Mouse (Mus musculus): ENCODE results near the gene Slc30a6. TPM values are rescaled to one million over a fixed set of nuclear protein-coding genes. Genes with fewer than 3 reads are reported as not detected.

Gene Slc30a6
- polyA plus RNA-seq, 1 experiment from 2014 or later = 40.9 TPM

- Histone ChIP-seq H3K9me3 (no peaks in the 10 kb centered on the region), H3K27me3 (no peaks in the 10 kb centered on the region), H3K4me2 (no peak overlapping the region), H3K27ac (no peak overlapping the region), H3K36me3 (peaks cover 75% of the 10 kb centered on the region), H3K9ac (no peak overlapping the region), H3K4me1 (no peaks in the 10 kb centered on the region), H3K4me3 (no peak overlapping the region)
- WGBS = 87% methylated on average over 8 of the region's 8 CpGs
- ATAC-seq (ENCODE audit: insufficient number of reproducible peaks, low FRiP score, low TSS enrichment, low read depth) = no peak
Observed at GRCm38 (mm10) chr17:74413324-74413723, 17.9 kb downstream of the Slc30a6 start.

DNA sequence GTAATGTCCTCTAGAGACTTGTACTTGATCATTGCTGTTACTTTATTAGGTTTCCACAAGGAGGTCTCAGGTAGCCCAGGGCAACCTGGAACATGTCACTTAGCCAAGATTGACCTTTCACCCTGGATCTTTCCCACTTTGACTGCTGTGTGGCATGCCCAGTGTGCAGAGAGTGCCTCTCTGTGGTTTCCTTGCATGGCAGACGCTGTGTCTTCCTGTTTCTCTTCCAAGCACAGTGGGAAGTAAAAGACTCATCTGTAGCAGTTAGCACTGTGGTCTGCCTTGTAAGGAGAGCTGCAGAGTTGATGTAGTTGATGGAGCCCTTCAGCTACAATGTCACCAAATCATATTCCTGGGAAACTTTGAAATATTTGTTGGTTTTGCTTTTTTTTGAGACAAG is 19.3 kb downstream of the Slc30a6 start:
- Histone ChIP-seq H3K27me3 (no peaks in the 10 kb centered on the region), H3K4me1 (no peaks in the 10 kb centered on the region), H3K9ac (no peak overlapping the region), H3K4me2 (no peak overlapping the region), H3K27ac (no peak overlapping the region), H3K4me3 (no peak overlapping the region), H3K9me3 (no peaks in the 10 kb centered on the region), H3K36me3 (peaks cover 78% of the 10 kb centered on the region)
- ATAC-seq (ENCODE audit: insufficient number of reproducible peaks, low FRiP score, low TSS enrichment, low read depth) = no peak
- WGBS = 77% methylated on average over 1 of the region's 1 CpGs

GRCm38 (mm10) chr17:74416841-74417360 is 21.5 kb downstream of the Slc30a6 start:
- no peaks in the 10 kb centered on the region for H3K27me3 ChIP-seq
- no peak for ATAC-seq (ENCODE audit: insufficient number of reproducible peaks, low FRiP score, low TSS enrichment, low read depth)
- H3K4me2 ChIP-seq = no peak overlapping the region
- peaks cover 73% of the 10 kb centered on the region for H3K36me3 ChIP-seq
- H3K4me3 ChIP-seq = no peak overlapping the region
- H3K4me1 ChIP-seq = no peaks in the 10 kb centered on the region
- H3K9me3 ChIP-seq = no peaks in the 10 kb centered on the region
- no peak overlapping the region for H3K27ac ChIP-seq
- 85% methylated on average over 8 of the region's 8 CpGs for WGBS
- no peak overlapping the region for H3K9ac ChIP-seq

DNA sequence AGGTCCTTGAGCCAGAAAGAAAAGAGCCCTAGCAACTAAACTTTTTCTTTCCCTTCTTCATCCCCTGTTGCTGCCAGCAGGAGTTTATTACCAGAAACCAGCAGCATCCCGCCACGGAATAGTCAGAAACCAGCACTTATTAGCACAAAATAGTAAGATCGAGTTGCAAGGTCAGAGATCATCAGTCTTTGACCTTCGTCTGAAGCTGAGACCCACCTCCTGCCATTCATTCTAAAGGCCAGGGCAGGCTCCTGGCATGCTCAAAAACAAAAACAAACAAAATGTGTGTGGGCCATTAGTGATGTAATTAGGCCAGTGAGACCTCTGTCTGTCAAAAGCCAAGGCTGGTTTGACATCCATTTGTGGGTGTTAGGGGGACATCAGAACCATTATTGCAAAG is 22.8 kb downstream of the Slc30a6 start:
- Histone ChIP-seq H3K27ac (no peak overlapping the region), H3K9me3 (no peaks in the 10 kb centered on the region), H3K9ac (no peak overlapping the region), H3K27me3 (no peaks in the 10 kb centered on the region), H3K4me2 (no peak overlapping the region), H3K4me3 (no peak overlapping the region), H3K4me1 (no peaks in the 10 kb centered on the region), H3K36me3 (peaks cover 66% of the 10 kb centered on the region)
- ATAC-seq (ENCODE audit: insufficient number of reproducible peaks, low FRiP score, low TSS enrichment, low read depth) = no peak
- WGBS = 54% methylated on average over 4 of the region's 4 CpGs

GRCm38 (mm10) chr17:74420656-74421055 is 25.2 kb downstream of the Slc30a6 start:
- H3K27ac ChIP-seq = no peak overlapping the region
- WGBS = 87% methylated on average over 2 of the region's 2 CpGs
- H3K36me3 ChIP-seq = peaks cover 59% of the 10 kb centered on the region
- H3K9me3 ChIP-seq = no peaks in the 10 kb centered on the region
- H3K4me3 ChIP-seq = no peak overlapping the region
- H3K4me1 ChIP-seq = no peaks in the 10 kb centered on the region
- ATAC-seq (ENCODE audit: insufficient number of reproducible peaks, low FRiP score, low TSS enrichment, low read depth) = no peak
- no peak overlapping the region for H3K9ac ChIP-seq
- no peaks in the 10 kb centered on the region for H3K27me3 ChIP-seq
- H3K4me2 ChIP-seq = no peak overlapping the region

GRCm38 (mm10) chr17:74424401-74425005 is 29.1 kb downstream of the Slc30a6 start:
- no peaks in the 10 kb centered on the region for H3K4me1 ChIP-seq
- no peak overlapping the region for H3K4me3 ChIP-seq
- no peaks in the 10 kb centered on the region for H3K27me3 ChIP-seq
- H3K9me3 ChIP-seq = no peaks in the 10 kb centered on the region
- H3K36me3 ChIP-seq = peaks cover 59% of the 10 kb centered on the region
- H3K27ac ChIP-seq = no peak overlapping the region
- ATAC-seq (ENCODE audit: insufficient number of reproducible peaks, low FRiP score, low TSS enrichment, low read depth) = no peak
- H3K4me2 ChIP-seq = no peak overlapping the region
- WGBS = 91% methylated on average over 12 of the region's 12 CpGs
- H3K9ac ChIP-seq = no peak overlapping the region

- 83% methylated on average over 8 of the region's 8 CpGs for WGBS
- Histone ChIP-seq H3K4me1 (0 out of 2 replicates have a peak, but pooled peaks cover 3% of the 10 kb centered on the region), H3K36me3 (peaks cover 27% of the 10 kb centered on the region), H3K27me3 (no peaks in the 10 kb centered on the region), H3K4me3 (no peak overlapping the region), H3K4me2 (no peak overlapping the region), H3K9me3 (no peaks in the 10 kb centered on the region), H3K9ac (no peak overlapping the region), H3K27ac (no peak overlapping the region)
- ATAC-seq (ENCODE audit: insufficient number of reproducible peaks, low FRiP score, low TSS enrichment, low read depth) = no peak
Observed at GRCm38 (mm10) chr17:74430074-74430473, 34.7 kb downstream of the Slc30a6 start.

- Histone ChIP-seq H3K4me3 (no peak overlapping the region), H3K27me3 (no peaks in the 10 kb centered on the region), H3K36me3 (peaks cover 20% of the 10 kb centered on the region), H3K4me2 (no peak overlapping the region), H3K4me1 (0 out of 2 replicates have a peak, but pooled peaks cover 3% of the 10 kb centered on the region), H3K9ac (no peak overlapping the region), H3K9me3 (no peaks in the 10 kb centered on the region), H3K27ac (no peak overlapping the region)
- 79% methylated on average over 13 of the region's 13 CpGs for WGBS
- no peak for ATAC-seq (ENCODE audit: insufficient number of reproducible peaks, low FRiP score, low TSS enrichment, low read depth)
Observed at GRCm38 (mm10) chr17:74431481-74431880, 36.1 kb downstream of the Slc30a6 start.

DNA sequence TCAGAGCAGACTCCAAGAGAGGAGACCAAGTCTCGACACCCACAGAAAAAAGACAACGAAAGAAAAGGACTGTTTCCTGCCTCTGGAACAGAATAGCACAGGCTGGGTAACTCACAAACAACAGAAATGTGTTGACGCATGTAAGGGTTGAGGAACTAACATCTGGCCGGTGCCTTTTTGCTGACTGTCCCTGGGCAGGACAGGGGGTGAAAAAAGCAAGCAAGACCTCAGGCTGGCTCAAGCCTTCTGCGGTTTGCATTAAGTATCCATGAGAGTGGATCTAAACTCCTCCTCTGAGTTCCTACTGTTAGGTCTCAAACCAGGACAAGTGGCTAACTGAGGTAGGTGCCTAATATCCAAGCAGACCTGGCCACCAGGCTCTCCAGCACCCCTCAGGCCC is 37.2 kb downstream of the Slc30a6 start:
- Histone ChIP-seq H3K27ac (no peak overlapping the region), H3K27me3 (no peaks in the 10 kb centered on the region), H3K9ac (no peak overlapping the region), H3K4me1 (0 out of 2 replicates have a peak, but pooled peaks cover 3% of the 10 kb centered on the region), H3K4me2 (no peak overlapping the region), H3K36me3 (peaks cover 11% of the 10 kb centered on the region), H3K4me3 (no peak overlapping the region), H3K9me3 (no peaks in the 10 kb centered on the region)
- ATAC-seq (ENCODE audit: insufficient number of reproducible peaks, low FRiP score, low TSS enrichment, low read depth) = no peak
- WGBS = 90% methylated on average over 5 of the region's 5 CpGs

DNA sequence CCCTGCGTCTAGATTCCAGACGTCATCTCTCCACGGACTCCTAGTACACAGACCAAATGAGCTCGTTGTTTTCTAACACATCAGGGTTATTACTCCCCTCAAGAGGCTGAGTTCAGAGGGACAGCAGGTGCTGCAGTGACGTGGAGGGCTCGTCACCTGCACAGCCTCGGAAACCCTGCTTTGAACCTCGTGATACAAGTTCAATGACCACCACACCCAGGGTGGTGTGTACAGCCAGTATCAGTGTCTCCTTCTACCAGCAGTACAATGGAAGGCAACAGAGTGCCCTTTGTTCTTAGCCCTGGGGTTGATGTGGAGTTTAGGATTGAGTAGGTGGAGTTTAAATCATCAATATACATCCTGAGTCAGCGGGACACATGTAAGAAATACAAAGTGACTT is 42.4 kb downstream of the Slc30a6 start:
- Histone ChIP-seq H3K4me1 (no peaks in the 10 kb centered on the region), H3K9me3 (no peaks in the 10 kb centered on the region), H3K27ac (no peak overlapping the region), H3K36me3 (no peaks in the 10 kb centered on the region), H3K4me3 (no peak overlapping the region), H3K9ac (no peak overlapping the region), H3K27me3 (no peaks in the 10 kb centered on the region), H3K4me2 (no peak overlapping the region)
- no peak for ATAC-seq (ENCODE audit: insufficient number of reproducible peaks, low FRiP score, low TSS enrichment, low read depth)
- WGBS = 79% methylated on average over 9 of the region's 9 CpGs

GRCm38 (mm10) chr17:74440486-74440885 is 45.1 kb downstream of the Slc30a6 start:
- Histone ChIP-seq H3K27ac (no peak overlapping the region), H3K4me2 (no peak overlapping the region), H3K9ac (no peak overlapping the region), H3K36me3 (no peaks in the 10 kb centered on the region), H3K27me3 (no peaks in the 10 kb centered on the region), H3K4me3 (no peak overlapping the region), H3K9me3 (no peaks in the 10 kb centered on the region), H3K4me1 (no peaks in the 10 kb centered on the region)
- WGBS = 67% methylated on average over 5 of the region's 5 CpGs
- ATAC-seq (ENCODE audit: insufficient number of reproducible peaks, low FRiP score, low TSS enrichment, low read depth) = no peak

GRCm38 (mm10) chr17:74449776-74450175 is 54.4 kb downstream of the Slc30a6 start:
- H3K4me2 ChIP-seq = no peak overlapping the region
- H3K36me3 ChIP-seq = no peaks in the 10 kb centered on the region
- no peaks in the 10 kb centered on the region for H3K9me3 ChIP-seq
- 85% methylated on average over 10 of the region's 10 CpGs for WGBS
- no peaks in the 10 kb centered on the region for H3K4me1 ChIP-seq
- H3K9ac ChIP-seq = no peak overlapping the region
- H3K27ac ChIP-seq = no peak overlapping the region
- H3K27me3 ChIP-seq = no peaks in the 10 kb centered on the region
- ATAC-seq (ENCODE audit: insufficient number of reproducible peaks, low FRiP score, low TSS enrichment, low read depth) = 0 out of 2 replicates have a peak, but pooled peaks have one; percentile 10
- H3K4me3 ChIP-seq = no peak overlapping the region

GRCm38 (mm10) chr17:74453928-74454327 is 58.5 kb downstream of the Slc30a6 start:
- Histone ChIP-seq H3K27ac (no peak overlapping the region), H3K4me1 (no peaks in the 10 kb centered on the region), H3K36me3 (no peaks in the 10 kb centered on the region), H3K4me2 (no peak overlapping the region), H3K9ac (no peak overlapping the region), H3K27me3 (no peaks in the 10 kb centered on the region), H3K9me3 (no peaks in the 10 kb centered on the region), H3K4me3 (no peak overlapping the region)
- 75% methylated on average over 3 of the region's 3 CpGs for WGBS
- no peak for ATAC-seq (ENCODE audit: insufficient number of reproducible peaks, low FRiP score, low TSS enrichment, low read depth)
